26 mouse cellular contexts compared by ENCODE assay signal in the genomic region with DNA sequence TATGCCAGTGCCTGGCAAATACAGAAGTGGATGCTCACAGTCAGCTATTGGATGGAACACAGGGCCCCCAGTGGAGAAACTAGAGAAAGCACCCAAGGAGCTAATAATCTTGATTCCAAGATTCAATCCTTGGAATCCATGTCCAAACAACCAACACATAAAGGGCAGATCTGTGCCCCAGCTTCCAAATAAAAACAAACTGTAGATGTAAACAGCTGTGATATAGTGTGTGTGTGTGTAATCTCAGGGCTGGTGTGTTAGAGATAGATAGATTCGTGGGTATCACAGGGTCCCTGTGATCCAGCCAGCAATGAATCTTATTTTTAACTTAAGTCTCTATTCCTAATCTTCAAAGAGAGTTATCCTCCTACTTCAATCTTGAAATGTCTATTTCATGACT.
DNase-seq lines count a peak whose midpoint lies in the region; ATAC-seq and TF ChIP-seq lines count a peak whose summit lies in the region.
"Had no signal": no experiment of that assay in that cellular context is flagged by ENCODE, and none has a peak within 500 bp of the region (broad histone marks: within the 10 kb centered on the region; RNA-seq: fewer than 3 reads in every experiment).

No protein-coding gene starts in this region.

- no peak overlapping the region for H3K27ac ChIP-seq in kidney, postnatal 0 days
- H3K27ac ChIP-seq in lung, embryonic 14.5 days (ENCODE audit: low read depth) = no peak overlapping the region
- no peak overlapping the region for H3K27ac ChIP-seq in lung, postnatal 0 days (ENCODE audit: low read length)
- H3K27ac ChIP-seq: forebrain, embryonic 10.5 days; forebrain, embryonic 13.5 days; heart, embryonic 15.5 days; hindbrain, embryonic 10.5 days; hindbrain, embryonic 13.5 days had no signal

- H3K9me3 ChIP-seq in kidney, postnatal 0 days (replicated peaks; ENCODE audit: low read length) = no peaks in the 10 kb centered on the region
- H3K9me3 ChIP-seq in lung, embryonic 14.5 days (ENCODE audit: low read depth, low read length) = no peaks in the 10 kb centered on the region
- no peaks in the 10 kb centered on the region for H3K9me3 ChIP-seq in lung, postnatal 0 days (ENCODE audit: low read length)
- H3K9me3 ChIP-seq: forebrain, embryonic 10.5 days; forebrain, embryonic 13.5 days; G1E; heart, embryonic 12.5 days; heart, embryonic 15.5 days; hindbrain, embryonic 10.5 days; hindbrain, embryonic 13.5 days had no signal

- H3K9ac ChIP-seq in kidney, postnatal 0 days (ENCODE audit: low read depth, low read length) = no peak overlapping the region
- no peak overlapping the region for H3K9ac ChIP-seq in lung, embryonic 14.5 days
- no peak overlapping the region for H3K9ac ChIP-seq in lung, postnatal 0 days (replicated peaks; ENCODE audit: low read depth)
- H3K9ac ChIP-seq: forebrain, embryonic 13.5 days; heart, embryonic 12.5 days; heart, embryonic 15.5 days; hindbrain, embryonic 13.5 days had no signal

- no peaks in the 10 kb centered on the region for H3K4me1 ChIP-seq in kidney, postnatal 0 days (replicated peaks; ENCODE audit: insufficient read depth, low read length)
- H3K4me1 ChIP-seq in lung, embryonic 14.5 days (ENCODE audit: insufficient read depth) = no peaks in the 10 kb centered on the region
- no peaks in the 10 kb centered on the region for H3K4me1 ChIP-seq in lung, postnatal 0 days (ENCODE audit: insufficient read depth, low read depth, low read length)
- H3K4me1 ChIP-seq: forebrain, embryonic 10.5 days; forebrain, embryonic 13.5 days; heart, embryonic 12.5 days; heart, embryonic 15.5 days; hindbrain, embryonic 10.5 days; hindbrain, embryonic 13.5 days had no signal

- H3K36me3 ChIP-seq in kidney, postnatal 0 days (ENCODE audit: insufficient read depth, low read length) = no peaks in the 10 kb centered on the region
- no peaks in the 10 kb centered on the region for H3K36me3 ChIP-seq in lung, embryonic 14.5 days (ENCODE audit: insufficient read depth)
- H3K36me3 ChIP-seq in lung, postnatal 0 days (ENCODE audit: insufficient read depth, low read length) = no peaks in the 10 kb centered on the region
- H3K36me3 ChIP-seq: forebrain, embryonic 10.5 days; G1E; heart, embryonic 12.5 days; heart, embryonic 15.5 days; hindbrain, embryonic 10.5 days; hindbrain, embryonic 13.5 days had no signal

- 84% methylated on average over 1 of the region's 1 CpGs for WGBS in kidney, postnatal 0 days
- WGBS in lung, embryonic 14.5 days = 67% methylated on average over 1 of the region's 1 CpGs
- WGBS in lung, postnatal 0 days = 63% methylated on average over 1 of the region's 1 CpGs

- 0 out of 2 replicates have a peak, but pooled peaks have one; percentile 4 for TF ChIP-seq CTCF in kidney, postnatal 0 days (IDR thresholded peaks at IDR 0.05; ENCODE audit: low read depth)
- peak; percentile 21; the same call in 1 of the 2 replicates for TF ChIP-seq CTCF in lung, embryonic 14.5 days (IDR thresholded peaks at IDR 0.05; ENCODE audit: low read depth)
- peak; percentile 48 for TF ChIP-seq CTCF in lung, postnatal 0 days (IDR thresholded peaks at IDR 0.05)

- TF ChIP-seq EP300 in lung, postnatal 0 days (IDR thresholded peaks at IDR 0.05) = no peak

- no peaks in the 10 kb centered on the region for H3K27me3 ChIP-seq in kidney, postnatal 0 days (ENCODE audit: insufficient read depth, low read length)
- H3K27me3 ChIP-seq in lung, embryonic 14.5 days (ENCODE audit: insufficient read depth, low read length) = no peaks in the 10 kb centered on the region
- H3K27me3 ChIP-seq in lung, postnatal 0 days (replicated peaks; ENCODE audit: insufficient read depth, low read length) = no peaks in the 10 kb centered on the region
- H3K27me3 ChIP-seq: CH12.LX; forebrain, embryonic 13.5 days; heart, embryonic 12.5 days; heart, embryonic 15.5 days; hindbrain, embryonic 13.5 days had no signal

- ATAC-seq in kidney, postnatal 0 days (replicated peaks; ENCODE audit: low FRiP score, low read depth) = no peak
- ATAC-seq in lung, embryonic 14.5 days (ENCODE audit: insufficient read depth) = peak; percentile 83; the same call in 1 of the 2 replicates
- no peak; the same call in 1 of the 2 replicates for ATAC-seq in lung, postnatal 0 days
- ATAC-seq: forebrain, embryonic 13.5 days; Patski had no signal

- DNase-seq in kidney, postnatal 0 days (ENCODE audit: low spot score) = no peak
- DNase-seq in kidney, postnatal 14 days = no peak
- DNase-seq in lung, embryonic 14.5 days = peak; percentile 63
- no peak for DNase-seq in lung, postnatal 14 days
- no peak for DNase-seq in lung, postnatal 0 days (ENCODE audit: low spot score)
- DNase-seq in lung, postnatal 25 days (ENCODE audit: low spot score) = no peak
- DNase-seq in urinary bladder, postnatal 25 days (ENCODE audit: low spot score) = no peak
- DNase-seq: adrenal gland, postnatal 10 days; adrenal gland, postnatal 36 days; B cell, adult 2 months; cerebellum, adult 18-20 months; cerebellum, adult 9-10 months; cerebellum, postnatal 14 days; gastrocnemius, postnatal 25 days; heart, adult 18-20 months; heart, postnatal 10 days; heart, postnatal 36 days had no signal

- H3K4me2 ChIP-seq in kidney, postnatal 0 days (ENCODE audit: low read length) = no peak overlapping the region
- no peak overlapping the region for H3K4me2 ChIP-seq in lung, embryonic 14.5 days
- H3K4me2 ChIP-seq in lung, postnatal 0 days (replicated peaks; ENCODE audit: low read depth, low read length) = no peak overlapping the region
- H3K4me2 ChIP-seq: forebrain, embryonic 13.5 days; heart, embryonic 12.5 days; heart, embryonic 15.5 days; hindbrain, embryonic 13.5 days had no signal

- H3K4me3 ChIP-seq in kidney, postnatal 0 days (replicated peaks; ENCODE audit: low read depth, low read length) = no peak overlapping the region
- H3K4me3 ChIP-seq in lung, embryonic 14.5 days (ENCODE audit: low read depth, low read length) = no peak overlapping the region
- H3K4me3 ChIP-seq in lung, postnatal 0 days (ENCODE audit: low read depth, low read length) = no peak overlapping the region
- H3K4me3 ChIP-seq: forebrain, embryonic 10.5 days; forebrain, embryonic 13.5 days; heart, embryonic 12.5 days; heart, embryonic 15.5 days; hindbrain, embryonic 10.5 days; hindbrain, embryonic 13.5 days had no signal
